Mouse (Mus musculus) spleen, adult 2 months (tissue): ENCODE data around the gene Scgb2b15. TPM values are rescaled to one million over a fixed set of nuclear protein-coding genes. Genes with fewer than 3 reads are reported as not detected.
"Not testable (repeated sequence)": the region's sequence is repeated elsewhere in the genome, so short reads cannot be mapped to it uniquely, and the experiment has no call there.

ENCODE experiments used
- DNase-seq, 2 experiments: peaks; one replicate each; pipeline versions ENCODE4 v3.0.0 to v3.0.0-alpha.2; 2012 to 2021; ENCODE audit warnings: low spot score in 2 of 2, low read depth in 1 of 2
- H3K27ac ChIP-seq: fragments of 200-500 bp; 2 replicates; pipeline ENCODE4 v1.5.1; 2012; ENCODE audit warnings: low read length, inconsistent platforms; ENCODE audit not compliant: insufficient read depth
- H3K27me3 ChIP-seq: fragments of 200-500 bp; 2 replicates; pipeline ENCODE4 v1.6.1; 2012; ENCODE audit warnings: mild to moderate bottlenecking, moderate library complexity, low read length, inconsistent platforms; ENCODE audit not compliant: control insufficient read depth, insufficient read depth
- H3K36me3 ChIP-seq: fragments of 200-500 bp; 2 replicates; pipeline ENCODE4 v1.6.1; 2012; ENCODE audit warnings: mild to moderate bottlenecking, low read length, inconsistent platforms; ENCODE audit not compliant: control insufficient read depth, insufficient read depth
- H3K4me1 ChIP-seq: fragments of 200-500 bp; 2 replicates; pipeline ENCODE4 v1.6.1; 2011; ENCODE audit warnings: inconsistent platforms; ENCODE audit not compliant: control insufficient read depth, insufficient read depth, insufficient read length
- H3K4me3 ChIP-seq: fragments of 200-500 bp; 2 replicates; pipeline ENCODE4 v1.5.1; 2011; ENCODE audit warnings: mild to moderate bottlenecking, inconsistent platforms; ENCODE audit not compliant: insufficient read depth, insufficient read length; ENCODE audit errors: extremely low read depth
- polyA plus RNA-seq: library from polyadenylated mRNA; depleted of rRNA; stranded (reverse); fragments of >200 nt; gene quantifications from 2 replicates; pipeline ENCODE4 v1.2.3, GENCODE M21; 2012; rRNA removed

The Scgb2b15 gene
- not detected in 2 replicates for polyA plus RNA-seq

DNA sequence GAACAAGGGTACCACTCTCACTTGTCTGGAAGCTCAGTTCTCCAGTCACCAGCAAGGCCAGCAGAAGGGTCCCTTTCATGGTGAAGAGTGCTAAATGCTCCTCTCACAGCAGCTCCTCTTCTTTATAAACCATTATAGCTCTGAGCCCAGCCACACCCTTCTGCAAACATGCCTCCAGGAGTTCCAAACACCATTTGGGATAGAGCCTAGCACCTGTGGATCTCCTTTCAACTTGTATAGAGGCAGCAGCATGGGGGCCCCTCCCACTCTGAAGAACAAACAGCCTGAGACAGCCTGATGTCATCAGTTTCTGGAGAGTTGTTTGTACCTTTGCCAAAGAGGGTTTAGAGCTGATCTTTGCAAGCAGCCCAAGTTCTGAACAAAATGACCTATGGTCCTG is at the start of gene Scgb2b15:
Gene Scgb2b15 (minus strand): TSS at position 101 of the 400 bp plus-strand sequence.
- H3K4me1 ChIP-seq, DNase-seq, H3K27ac ChIP-seq, H3K27me3 ChIP-seq, H3K36me3 ChIP-seq, H3K4me3 ChIP-seq: not testable (repeated sequence)

GRCm38 (mm10) chr7:32836254-32836653 is 6.8 kb upstream of the Scgb2b15 start, which contains the start of gene Scgb1b15:
Scgb1b15 (plus strand) TSS chr7:32836554.
- H3K36me3 ChIP-seq, H3K27ac ChIP-seq, H3K4me3 ChIP-seq, DNase-seq, H3K4me1 ChIP-seq, H3K27me3 ChIP-seq: not testable (repeated sequence)

Other genes starting within 250 kb of the Scgb2b15 start
- gene Scgb1b15, start 6.9 kb upstream of the Scgb2b15 start, polyA plus RNA-seq: not detected in 2 replicates
- not detected in 2 replicates for gene Scgb2b17, start 226.9 kb upstream of the Scgb2b15 start, polyA plus RNA-seq
- not detected in 2 replicates for gene Scgb1b17, start 233.8 kb upstream of the Scgb2b15 start, polyA plus RNA-seq